Mouse (Mus musculus): ENCODE measurements at regions not wholly inside any gene's neighbourhood (a gene's known extent, or its start where the extent isn't known, plus 50 kb on each side); places are given as distances from the start of the nearest gene placed in this dataset.

- TF ChIP-seq CTCF (IDR thresholded peaks at IDR 0.05; ENCODE audit: insufficient read depth, low read depth, low read length) (no peak), POLR2A (IDR thresholded peaks at IDR 0.05; ENCODE audit: insufficient read depth, low read depth, low read length) (no peak)
- Histone ChIP-seq H3K27ac (ENCODE audit: insufficient read depth, low read depth, low read length) (no peak overlapping the region), H3K4me3 (ENCODE audit: insufficient read depth, low read depth, low read length) (no peak overlapping the region), H3K4me1 (ENCODE audit: control insufficient read depth, insufficient read depth, low read length) (peaks cover 6% of the 10 kb centered on the region)
- WGBS, result 88% methylated on average over 4 of the region's 4 CpGs
These were observed 87.7 kb upstream of the Slc22a12 start for GRCm38 (mm10) chr19:6630613-6630940.

DNA sequence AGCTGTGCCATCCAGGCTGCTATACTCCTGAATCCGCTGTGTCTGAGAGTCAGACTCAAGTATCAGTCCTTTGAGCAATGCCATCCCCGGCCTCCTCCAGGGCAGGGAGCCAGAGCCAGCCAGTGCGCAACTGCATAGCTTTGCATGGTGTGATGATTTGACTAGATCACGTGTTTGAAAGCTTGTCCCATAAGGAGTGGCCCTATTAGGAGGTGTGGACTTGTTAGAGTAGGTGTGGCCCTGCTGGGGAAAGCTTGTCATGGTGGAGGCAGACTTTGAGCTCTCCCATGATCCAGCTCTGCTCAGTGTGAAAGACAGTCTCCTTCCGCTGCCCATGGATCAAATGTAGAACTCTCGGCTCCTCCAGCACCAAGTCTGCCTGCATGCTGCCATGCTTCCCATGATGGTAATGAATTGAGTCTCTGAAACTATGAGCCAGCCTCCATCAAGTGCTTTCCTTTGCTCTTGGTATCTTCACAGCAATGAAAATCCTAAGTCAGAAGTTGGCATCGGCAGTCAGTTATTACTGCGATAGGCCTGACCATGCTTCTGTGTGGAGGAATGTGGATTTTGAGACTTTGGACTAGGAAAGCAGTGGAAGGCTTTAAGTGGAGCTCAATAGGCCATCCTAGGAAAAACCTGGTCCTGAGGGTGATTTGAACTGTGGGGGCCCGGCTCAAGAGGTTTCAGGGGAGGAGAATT lies 87.2 kb upstream of the Slc22a12 start:
- 90% methylated on average over 9 of the region's 9 CpGs for WGBS
- TF ChIP-seq CTCF (IDR thresholded peaks at IDR 0.05; ENCODE audit: insufficient read depth, low read depth, low read length) (no peak), POLR2A (IDR thresholded peaks at IDR 0.05; ENCODE audit: insufficient read depth, low read depth, low read length) (no peak)
- peaks cover 6% of the 10 kb centered on the region for H3K4me1 ChIP-seq (ENCODE audit: control insufficient read depth, insufficient read depth, low read length)
- no peak overlapping the region for H3K27ac ChIP-seq (ENCODE audit: insufficient read depth, low read depth, low read length)
- no peak overlapping the region for H3K4me3 ChIP-seq (ENCODE audit: insufficient read depth, low read depth, low read length)

GRCm38 (mm10) chr19:6625574-6625973 lies 82.7 kb upstream of the Slc22a12 start:
- no peak for TF ChIP-seq CTCF (IDR thresholded peaks at IDR 0.05; ENCODE audit: insufficient read depth, low read depth, low read length)
- TF ChIP-seq POLR2A (IDR thresholded peaks at IDR 0.05; ENCODE audit: insufficient read depth, low read depth, low read length), result no peak
- 78% methylated on average over 3 of the region's 3 CpGs for WGBS
- H3K4me1 ChIP-seq (ENCODE audit: control insufficient read depth, insufficient read depth, low read length), result no peaks in the 10 kb centered on the region
- no peak overlapping the region for H3K27ac ChIP-seq (ENCODE audit: insufficient read depth, low read depth, low read length)
- H3K4me3 ChIP-seq (ENCODE audit: insufficient read depth, low read depth, low read length), result no peak overlapping the region

GRCm38 (mm10) chr19:6621023-6621422 lies 78.2 kb upstream of the Slc22a12 start:
- WGBS, result 87% methylated on average over 6 of the region's 6 CpGs
- Histone ChIP-seq H3K27ac (ENCODE audit: insufficient read depth, low read depth, low read length) (no peak overlapping the region), H3K4me1 (ENCODE audit: control insufficient read depth, insufficient read depth, low read length) (no peaks in the 10 kb centered on the region), H3K4me3 (ENCODE audit: insufficient read depth, low read depth, low read length) (no peak overlapping the region)
- no peak for TF ChIP-seq CTCF (IDR thresholded peaks at IDR 0.05; ENCODE audit: insufficient read depth, low read depth, low read length)
- no peak for TF ChIP-seq POLR2A (IDR thresholded peaks at IDR 0.05; ENCODE audit: insufficient read depth, low read depth, low read length)

DNA sequence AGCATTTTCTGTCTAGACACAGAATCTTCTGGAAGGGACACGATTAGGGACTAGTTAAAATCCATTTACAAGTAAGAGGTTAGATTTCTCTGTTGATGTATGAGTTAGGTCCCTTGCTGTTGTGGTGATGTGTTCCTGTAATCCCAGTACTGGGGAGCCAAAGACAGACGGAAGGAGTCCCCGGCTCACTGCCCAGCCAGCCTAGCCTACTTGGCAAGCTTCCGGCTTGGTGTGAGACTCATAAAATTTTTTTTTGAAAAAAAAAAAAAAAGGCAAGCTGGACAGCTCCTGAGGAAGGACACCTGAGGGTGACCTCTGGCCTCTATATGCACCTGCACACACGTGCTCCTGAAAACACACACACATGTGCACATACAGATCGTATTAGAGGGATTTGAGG lies 76.7 kb upstream of the Slc22a12 start:
- H3K27ac ChIP-seq (ENCODE audit: insufficient read depth, low read depth, low read length), result no peak overlapping the region
- TF ChIP-seq CTCF (IDR thresholded peaks at IDR 0.05; ENCODE audit: insufficient read depth, low read depth, low read length) (no peak), POLR2A (IDR thresholded peaks at IDR 0.05; ENCODE audit: insufficient read depth, low read depth, low read length) (no peak)
- H3K4me3 ChIP-seq (ENCODE audit: insufficient read depth, low read depth, low read length), result no peak overlapping the region
- H3K4me1 ChIP-seq (ENCODE audit: control insufficient read depth, insufficient read depth, low read length), result no peaks in the 10 kb centered on the region
- 87% methylated on average over 6 of the region's 6 CpGs for WGBS

DNA sequence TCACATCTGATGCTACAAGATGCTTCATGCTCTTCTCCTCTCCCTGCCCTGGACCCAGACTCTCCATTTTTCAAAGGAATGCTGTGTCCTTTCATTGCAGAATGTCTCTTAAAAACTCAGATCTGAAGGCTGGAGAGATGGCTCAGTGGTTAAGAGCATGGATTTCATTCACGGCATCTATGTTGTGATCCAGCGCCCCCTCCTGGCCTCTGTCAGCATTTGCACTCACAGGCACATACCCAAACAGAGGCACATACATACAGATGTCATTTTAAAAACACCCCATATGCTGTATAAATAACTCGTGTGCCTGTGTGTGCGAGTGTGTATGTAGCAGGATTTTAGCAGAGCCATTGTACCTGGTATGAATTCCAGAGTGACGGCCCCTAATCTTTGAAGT lies 73.8 kb upstream of the Slc22a12 start:
- 80% methylated on average over 5 of the region's 5 CpGs for WGBS
- no peaks in the 10 kb centered on the region for H3K4me1 ChIP-seq (ENCODE audit: control insufficient read depth, insufficient read depth, low read length)
- TF ChIP-seq CTCF (IDR thresholded peaks at IDR 0.05; ENCODE audit: insufficient read depth, low read depth, low read length) (no peak), POLR2A (IDR thresholded peaks at IDR 0.05; ENCODE audit: insufficient read depth, low read depth, low read length) (no peak)
- no peak overlapping the region for H3K27ac ChIP-seq (ENCODE audit: insufficient read depth, low read depth, low read length)
- H3K4me3 ChIP-seq (ENCODE audit: insufficient read depth, low read depth, low read length), result no peak overlapping the region

GRCm38 (mm10) chr19:6612441-6612840 lies 69.6 kb upstream of the Slc22a12 start:
- 40% methylated on average over 7 of the region's 7 CpGs for WGBS
- no peak overlapping the region for H3K4me3 ChIP-seq (ENCODE audit: insufficient read depth, low read depth, low read length)
- no peak overlapping the region for H3K27ac ChIP-seq (ENCODE audit: insufficient read depth, low read depth, low read length)
- H3K4me1 ChIP-seq (ENCODE audit: control insufficient read depth, insufficient read depth, low read length), result peaks cover 10% of the 10 kb centered on the region
- TF ChIP-seq CTCF (IDR thresholded peaks at IDR 0.05; ENCODE audit: insufficient read depth, low read depth, low read length) (no peak), POLR2A (IDR thresholded peaks at IDR 0.05; ENCODE audit: insufficient read depth, low read depth, low read length) (no peak)

- TF ChIP-seq POLR2A (IDR thresholded peaks at IDR 0.05; ENCODE audit: insufficient read depth, low read depth, low read length), result no peak
- TF ChIP-seq CTCF (IDR thresholded peaks at IDR 0.05; ENCODE audit: insufficient read depth, low read depth, low read length), result no peak
- WGBS, result 63% methylated on average over 5 of the region's 5 CpGs
- Histone ChIP-seq H3K4me3 (ENCODE audit: insufficient read depth, low read depth, low read length) (no peak overlapping the region), H3K27ac (ENCODE audit: insufficient read depth, low read depth, low read length) (no peak overlapping the region), H3K4me1 (ENCODE audit: control insufficient read depth, insufficient read depth, low read length) (peaks cover 10% of the 10 kb centered on the region)
These were observed 69.1 kb upstream of the Slc22a12 start for GRCm38 (mm10) chr19:6611921-6612320.

- H3K4me1 ChIP-seq (ENCODE audit: control insufficient read depth, insufficient read depth, low read length), result peaks cover 10% of the 10 kb centered on the region
- no peak overlapping the region for H3K4me3 ChIP-seq (ENCODE audit: insufficient read depth, low read depth, low read length)
- no peak for TF ChIP-seq POLR2A (IDR thresholded peaks at IDR 0.05; ENCODE audit: insufficient read depth, low read depth, low read length)
- no peak for TF ChIP-seq CTCF (IDR thresholded peaks at IDR 0.05; ENCODE audit: insufficient read depth, low read depth, low read length)
- H3K27ac ChIP-seq (ENCODE audit: insufficient read depth, low read depth, low read length), result no peak overlapping the region
- WGBS, result 88% methylated on average over 5 of the region's 5 CpGs
These were observed 67.9 kb upstream of the Slc22a12 start for GRCm38 (mm10) chr19:6610715-6611114.

DNA sequence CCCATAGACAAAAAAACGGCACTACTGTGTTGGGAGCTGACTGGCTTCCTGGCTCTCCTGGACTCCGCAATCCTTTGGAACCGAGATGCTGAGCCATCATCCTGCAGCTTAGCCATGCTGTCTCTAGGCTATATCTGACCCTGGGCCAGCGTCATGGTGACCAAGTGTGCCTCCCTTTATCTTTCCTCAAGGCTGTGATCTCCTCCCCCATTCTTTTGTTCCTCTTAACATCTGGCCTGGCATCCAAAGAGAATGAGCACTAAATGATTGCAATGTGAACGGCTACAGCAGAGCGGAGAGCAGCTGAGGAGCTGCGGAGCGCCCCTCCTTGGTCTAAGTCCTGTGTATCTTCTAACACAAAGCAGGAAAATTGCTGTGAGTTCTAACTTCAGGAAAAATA lies 67.2 kb upstream of the Slc22a12 start:
- TF ChIP-seq POLR2A (IDR thresholded peaks at IDR 0.05; ENCODE audit: insufficient read depth, low read depth, low read length) (no peak), CTCF (IDR thresholded peaks at IDR 0.05; ENCODE audit: insufficient read depth, low read depth, low read length) (no peak)
- Histone ChIP-seq H3K27ac (ENCODE audit: insufficient read depth, low read depth, low read length) (no peak overlapping the region), H3K4me3 (ENCODE audit: insufficient read depth, low read depth, low read length) (no peak overlapping the region), H3K4me1 (ENCODE audit: control insufficient read depth, insufficient read depth, low read length) (peaks cover 10% of the 10 kb centered on the region)
- WGBS, result 47% methylated on average over 8 of the region's 8 CpGs

Data from olfactory bulb, adult 2 months (tissue).